Mouse (Mus musculus) liver, adult 2 months (tissue): Measurements from ENCODE around the gene Col18a1. TPM values are rescaled to one million over a fixed set of nuclear protein-coding genes. Genes with fewer than 3 reads are reported as not detected.
A peak's percentile ranks its signal among the peaks of the same experiment; 100 is the strongest.

ENCODE experiments used
- DNase-seq: peaks from one replicate; pipeline ENCODE4 v3.0.0-alpha.2; 2011; ENCODE audit warnings: low read depth, low spot score; ENCODE audit errors: extremely low read depth
- H3K27ac ChIP-seq: fragments of 200-500 bp; replicated peaks from 2 replicates; pipeline ENCODE4 v1.5.1; 2012; ENCODE audit warnings: low read depth, mild to moderate bottlenecking, control low read depth, inconsistent platforms, low read length; ENCODE audit not compliant: insufficient read depth
- H3K27me3 ChIP-seq: fragments of 200-500 bp; 2 replicates; pipeline ENCODE4 v1.6.1; 2012; ENCODE audit warnings: mild to moderate bottlenecking, moderate library complexity, low read length, inconsistent platforms; ENCODE audit not compliant: control insufficient read depth, insufficient read depth
- H3K36me3 ChIP-seq: fragments of 200-500 bp; 2 replicates; pipeline ENCODE4 v1.6.1; 2012; ENCODE audit warnings: low read length, inconsistent platforms; ENCODE audit not compliant: control insufficient read depth, insufficient read depth
- H3K4me1 ChIP-seq: fragments of 200-500 bp; 2 replicates; pipeline ENCODE4 v1.6.1; 2011; ENCODE audit warnings: low read length; ENCODE audit not compliant: control insufficient read depth, insufficient read depth
- H3K4me3 ChIP-seq: fragments of 200-500 bp; 2 replicates; pipeline ENCODE4 v1.5.1; 2011; ENCODE audit warnings: low read depth, mild to moderate bottlenecking, control low read depth, low read length, moderate library complexity; ENCODE audit not compliant: insufficient read depth
- H3K79me2 ChIP-seq: fragments of 200-500 bp; 2 replicates; pipeline ENCODE4 v1.6.1; 2012; ENCODE audit warnings: inconsistent platforms, mild to moderate bottlenecking, low read length, moderate library complexity; ENCODE audit not compliant: control insufficient read depth, insufficient read depth
- H3K9ac ChIP-seq: fragments of 200-500 bp; 2 replicates; pipeline ENCODE4 v1.6.1; 2012; ENCODE audit warnings: low read depth, mild to moderate bottlenecking, control low read depth, inconsistent platforms, low read length
- CTCF ChIP-seq: fragments of 200-500 bp; IDR thresholded peaks from 2 replicates; pipeline ENCODE4 v1.5.1; 2011; ENCODE audit warnings: low read depth, low read length, control low read depth
- POLR2A ChIP-seq: fragments of 200-500 bp; IDR thresholded peaks from 2 replicates; pipeline ENCODE4 v1.6.1; 2011; ENCODE audit warnings: low read length, control low read depth; ENCODE audit not compliant: insufficient read depth; ENCODE audit errors: extremely low read depth
- WGBS: fragments of 180-500 bp; shearing (Covaris S2); methylation state at CpG from one replicate; pipeline ENCODE4 v1.1.7; 2018; 5-methylcytosine and 5-hydroxymethylcytosine counted together
- polyA plus RNA-seq: library from polyadenylated mRNA; depleted of rRNA; stranded (reverse); fragments of >200 nt; gene quantifications from 2 replicates; pipeline ENCODE4 v1.2.3, GENCODE M21; 2012
- total RNA-seq: library from RNA; depleted of rRNA; stranded (reverse); fragments of >200 nt; gene quantifications from 2 replicates; pipeline ENCODE4 v1.2.3, GENCODE M21; 2014

Gene Col18a1
- total and polyA plus RNA-seq, 2 experiments, result 260 to 452 TPM

DNA sequence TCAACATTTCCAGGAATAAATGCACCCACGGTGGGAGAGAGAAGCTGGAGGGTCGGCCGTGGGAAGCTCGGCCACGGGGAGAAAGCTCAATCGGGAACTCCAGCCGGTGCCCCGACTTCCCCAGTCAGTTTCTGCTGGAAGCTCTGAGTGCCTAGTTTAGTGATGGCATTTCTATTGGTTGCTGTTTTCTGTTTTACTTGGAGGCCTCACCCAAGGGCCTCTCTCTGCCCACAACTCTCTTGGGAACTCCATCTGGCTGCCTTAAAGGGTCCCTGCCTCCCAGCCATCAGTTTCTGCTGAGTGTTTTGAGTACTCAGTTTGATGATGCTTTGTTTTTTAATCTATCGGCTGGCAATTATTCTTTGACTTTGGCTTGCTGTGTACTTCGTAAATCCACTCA is 109.6 kb downstream of the Col18a1 start:
- Histone ChIP-seq H3K4me1 (no peaks in the 10 kb centered on the region), H3K4me3 (no peak overlapping the region), H3K9ac (no peak overlapping the region), H3K27me3 (no peaks in the 10 kb centered on the region), H3K36me3 (peaks cover 56% of the 10 kb centered on the region), H3K79me2 (no peaks in the 10 kb centered on the region), H3K27ac (no peak overlapping the region)
- no peak for TF ChIP-seq POLR2A
- TF ChIP-seq CTCF, result no peak
- no peak for DNase-seq
- WGBS, result 92% methylated on average over 10 of the region's 10 CpGs

DNA sequence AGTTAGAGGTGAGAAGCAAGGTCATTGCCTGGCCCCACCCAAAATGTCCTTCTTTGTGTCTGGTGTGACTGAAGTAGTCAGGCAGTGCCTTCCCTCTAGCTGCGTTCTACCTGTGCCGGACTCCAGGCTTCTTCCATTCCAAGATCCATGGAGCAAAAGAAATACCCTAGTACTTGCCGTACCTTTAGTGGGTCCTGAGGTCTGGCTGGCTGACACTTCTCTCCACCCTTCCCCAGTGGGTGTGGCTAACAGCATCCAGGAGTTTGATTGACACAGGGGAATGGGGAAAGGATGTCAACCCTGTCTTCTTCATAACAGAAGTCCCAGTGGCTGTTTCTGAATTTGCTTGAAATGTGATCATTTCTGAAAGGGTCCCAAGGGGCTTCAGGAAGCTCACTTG is 117.7 kb downstream of the Col18a1 start:
- peaks cover 12% of the 10 kb centered on the region; the same call in 1 of the 2 replicates for H3K36me3 ChIP-seq
- H3K27me3 ChIP-seq, result no peaks in the 10 kb centered on the region
- TF ChIP-seq CTCF (no peak), POLR2A (no peak)
- no peak overlapping the region for H3K4me3 ChIP-seq
- 88% methylated on average over 3 of the region's 3 CpGs for WGBS
- peaks cover 2% of the 10 kb centered on the region; the same call in 1 of the 2 replicates for H3K4me1 ChIP-seq
- H3K79me2 ChIP-seq, result no peaks in the 10 kb centered on the region
- no peak overlapping the region for H3K9ac ChIP-seq
- H3K27ac ChIP-seq, result no peak overlapping the region
- DNase-seq, result no peak

DNA sequence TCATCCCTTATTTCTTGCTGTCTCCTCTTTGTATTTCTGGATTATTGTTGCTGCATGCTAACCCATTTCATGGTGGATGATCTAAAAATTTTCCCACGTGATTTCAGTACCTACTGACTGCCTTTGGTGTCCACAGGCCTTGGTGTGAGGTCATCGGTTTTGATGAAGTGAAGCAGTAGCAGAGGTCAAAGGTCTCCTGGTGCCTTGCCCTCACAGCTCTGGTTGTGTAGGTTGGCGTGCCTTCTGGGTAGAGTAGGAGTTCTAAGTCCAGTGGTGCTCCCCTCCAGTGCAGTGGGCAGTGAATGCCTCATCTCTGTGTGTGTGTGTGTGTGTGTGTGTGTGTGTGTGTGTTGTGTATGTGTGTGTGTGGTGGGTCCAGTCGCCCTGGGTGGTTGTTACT is 118.2 kb downstream of the Col18a1 start:
- TF ChIP-seq CTCF (no peak), POLR2A (no peak)
- H3K4me3 ChIP-seq, result no peak overlapping the region
- peaks cover 10% of the 10 kb centered on the region; the same call in 1 of the 2 replicates for H3K36me3 ChIP-seq
- H3K79me2 ChIP-seq, result no peaks in the 10 kb centered on the region
- 29% methylated on average over 4 of the region's 4 CpGs for WGBS
- H3K4me1 ChIP-seq, result peaks cover 2% of the 10 kb centered on the region; the same call in 1 of the 2 replicates
- H3K27ac ChIP-seq, result no peak overlapping the region
- no peak overlapping the region for H3K9ac ChIP-seq
- no peaks in the 10 kb centered on the region for H3K27me3 ChIP-seq
- peak; percentile 77 for DNase-seq

DNA sequence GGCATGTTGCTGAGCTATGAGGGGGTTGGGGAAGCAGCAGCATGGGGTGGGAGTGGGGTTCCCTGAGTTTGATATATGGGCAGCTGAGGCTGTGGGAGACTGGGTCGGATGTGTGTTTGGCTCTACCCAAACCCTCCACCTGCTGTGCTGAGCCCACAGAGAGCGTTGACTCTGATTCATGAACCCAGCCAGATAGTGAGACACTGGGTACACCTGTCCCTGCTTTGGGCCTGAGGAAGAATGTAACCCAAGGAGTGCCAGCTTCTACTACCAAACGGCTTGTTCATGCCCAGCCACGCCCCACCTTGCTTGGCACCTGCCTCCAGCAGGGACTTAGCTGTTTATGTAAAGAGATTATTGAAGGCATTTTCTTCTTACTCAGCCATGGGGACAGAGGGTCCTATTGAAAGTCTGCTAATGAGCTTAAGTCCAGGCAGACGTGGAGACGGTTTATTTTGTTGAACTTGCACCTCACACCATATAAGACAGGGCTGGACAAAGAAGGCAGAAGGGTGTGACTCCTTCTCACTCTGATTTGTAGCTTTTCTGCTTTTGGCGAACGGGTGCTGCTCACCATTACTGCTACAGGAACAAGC is 127.7 kb downstream of the Col18a1 start:
- Histone ChIP-seq H3K79me2 (no peaks in the 10 kb centered on the region), H3K36me3 (no peaks in the 10 kb centered on the region), H3K27me3 (no peaks in the 10 kb centered on the region), H3K27ac (no peak overlapping the region), H3K4me1 (peaks cover 1% of the 10 kb centered on the region; the same call in 1 of the 2 replicates), H3K9ac (no peak overlapping the region), H3K4me3 (no peak overlapping the region)
- TF ChIP-seq CTCF (no peak), POLR2A (no peak)
- 94% methylated on average over 8 of the region's 8 CpGs for WGBS
- DNase-seq, result no peak

DNA sequence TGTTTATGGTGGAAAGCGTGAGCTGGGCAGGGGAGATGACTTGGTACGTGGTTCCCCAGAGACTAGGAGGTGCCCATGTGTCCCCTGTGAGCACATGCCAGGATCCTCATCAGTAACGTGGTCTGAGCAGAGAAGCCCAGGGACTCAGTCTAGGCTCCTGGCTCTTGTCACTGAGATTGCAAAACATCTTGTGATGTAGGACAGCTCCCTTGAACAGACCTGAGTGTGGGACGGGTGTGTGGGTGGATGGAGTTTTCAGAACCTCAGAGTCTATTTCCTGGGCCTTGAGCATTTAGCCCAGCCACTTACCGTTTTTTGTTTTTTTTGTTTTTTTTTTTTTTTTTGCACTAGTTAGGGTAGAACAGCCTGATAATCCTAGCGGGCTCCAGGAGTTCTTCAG is 130.9 kb downstream of the Col18a1 start:
- Histone ChIP-seq H3K4me3 (no peak overlapping the region), H3K27me3 (no peaks in the 10 kb centered on the region), H3K27ac (no peak overlapping the region), H3K9ac (no peak overlapping the region), H3K79me2 (no peaks in the 10 kb centered on the region), H3K4me1 (peaks cover 4% of the 10 kb centered on the region; the same call in 1 of the 2 replicates), H3K36me3 (no peaks in the 10 kb centered on the region)
- DNase-seq, result no peak
- 77% methylated on average over 6 of the region's 6 CpGs for WGBS
- TF ChIP-seq POLR2A (no peak), CTCF (no peak)

DNA sequence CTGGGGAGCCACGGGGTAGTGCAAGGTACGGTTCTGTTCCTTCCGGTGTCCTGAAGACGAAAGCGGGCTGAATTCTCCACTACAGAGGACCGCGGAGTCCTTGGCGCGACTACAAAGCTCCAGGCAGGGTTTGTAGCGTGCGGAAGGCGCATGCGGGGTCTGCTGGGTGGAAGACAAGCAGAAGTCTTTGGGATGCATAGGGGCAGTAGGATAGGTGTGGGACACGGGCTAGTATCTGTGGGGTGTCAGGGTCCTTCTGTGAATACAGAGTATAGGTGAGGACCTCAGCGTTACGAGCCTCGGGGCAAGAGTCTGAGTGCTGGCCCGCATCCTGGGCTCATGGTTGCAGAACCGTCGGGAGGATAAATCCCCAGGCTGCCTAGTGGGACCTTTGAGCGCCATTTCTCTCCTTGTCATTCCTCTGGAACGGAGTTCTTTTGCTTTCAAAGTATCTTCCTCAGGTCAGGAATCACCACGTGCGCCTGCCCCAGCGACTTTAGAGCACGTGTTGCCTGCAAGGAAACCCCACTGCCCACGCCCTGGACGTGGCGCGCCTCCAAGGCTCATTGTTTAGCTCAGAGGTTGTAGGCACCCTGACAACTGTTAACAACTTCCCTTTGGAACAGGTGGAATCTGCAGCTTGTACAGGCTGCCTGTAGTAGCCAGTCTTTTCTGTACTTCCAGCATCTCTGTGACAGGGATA is 132.9 kb downstream of the Col18a1 start:
- H3K27ac ChIP-seq, result peak overlapping the region; percentile 37; the same call in 1 of the 2 replicates
- H3K4me1 ChIP-seq, result peaks cover 4% of the 10 kb centered on the region; the same call in 1 of the 2 replicates
- H3K79me2 ChIP-seq, result no peaks in the 10 kb centered on the region
- H3K36me3 ChIP-seq, result no peaks in the 10 kb centered on the region
- H3K9ac ChIP-seq, result peak overlapping the region; percentile 69
- no peaks in the 10 kb centered on the region for H3K27me3 ChIP-seq
- H3K4me3 ChIP-seq, result peak overlapping the region; percentile 76
- no peak for TF ChIP-seq POLR2A
- no peak for TF ChIP-seq CTCF
- DNase-seq, result peak; percentile 39
- under 1% methylated on average over 30 of the region's 30 CpGs for WGBS
